Mouse (Mus musculus) heart, embryonic 15.5 days (tissue): ENCODE data around the gene Plcxd1. TPM values are rescaled to one million over a fixed set of nuclear protein-coding genes. Genes with fewer than 3 reads are reported as not detected.

Experiments
- ATAC-seq: fragments of 200-750 bp; cut with Nextera tagmentation; replicated peaks from 2 replicates; pipeline ENCODE4 v1.8.0; 2017; ENCODE audit warnings: low read depth, moderate TSS enrichment; ENCODE audit not compliant: insufficient number of reproducible peaks, insufficient read depth, low FRiP score
- H3K27ac ChIP-seq: fragments of 300-500 bp; sonication (generic); 2 replicates; pipeline ENCODE4 v1.5.1; 2015; ENCODE audit warnings: mild to moderate bottlenecking, inconsistent platforms
- H3K27me3 ChIP-seq: fragments of 300-500 bp; sonication (generic); 2 replicates; pipeline ENCODE4 v1.6.1; 2015; ENCODE audit warnings: inconsistent platforms
- H3K36me3 ChIP-seq: fragments of 300-500 bp; sonication (generic); 2 replicates; pipeline ENCODE4 v1.6.1; 2015; ENCODE audit warnings: mild to moderate bottlenecking, inconsistent platforms
- H3K4me1 ChIP-seq: fragments of 300-500 bp; sonication (generic); replicated peaks from 2 replicates; pipeline ENCODE4 v1.6.1; 2015; ENCODE audit warnings: inconsistent platforms
- H3K4me2 ChIP-seq: fragments of 300-500 bp; sonication (generic); 2 replicates; pipeline ENCODE4 v1.6.1; 2015; ENCODE audit warnings: inconsistent platforms, mild to moderate bottlenecking, moderate library complexity
- H3K4me3 ChIP-seq: fragments of 300-500 bp; sonication (generic); 2 replicates; pipeline ENCODE4 v1.5.1; 2015; ENCODE audit warnings: mild to moderate bottlenecking, inconsistent platforms
- H3K9ac ChIP-seq: fragments of 300-500 bp; sonication (generic); 2 replicates; pipeline ENCODE4 v1.6.1; 2015; ENCODE audit warnings: mild to moderate bottlenecking, inconsistent platforms
- H3K9me3 ChIP-seq: fragments of 300-500 bp; sonication (generic); replicated peaks from 2 replicates; pipeline ENCODE4 v1.6.1; 2016; ENCODE audit warnings: inconsistent platforms
- WGBS: fragments of 180-500 bp; shearing (Covaris S2); methylation state at CpG from one replicate; pipeline ENCODE4 v1.1.7; 2015; ENCODE audit warnings: mixed read lengths; 5-methylcytosine and 5-hydroxymethylcytosine counted together
- polyA plus RNA-seq: library from polyadenylated mRNA; unstranded; fragments of >200 nt; fragmentation: Nextera tagmentation; extraction: Ambion mirVana; gene quantifications from 2 replicates; pipeline ENCODE4 v1.2.1, GENCODE M21; 2015

Gene Plcxd1
- polyA plus RNA-seq, 1 experiment from 2014 or later = 0.55 TPM

DNA sequence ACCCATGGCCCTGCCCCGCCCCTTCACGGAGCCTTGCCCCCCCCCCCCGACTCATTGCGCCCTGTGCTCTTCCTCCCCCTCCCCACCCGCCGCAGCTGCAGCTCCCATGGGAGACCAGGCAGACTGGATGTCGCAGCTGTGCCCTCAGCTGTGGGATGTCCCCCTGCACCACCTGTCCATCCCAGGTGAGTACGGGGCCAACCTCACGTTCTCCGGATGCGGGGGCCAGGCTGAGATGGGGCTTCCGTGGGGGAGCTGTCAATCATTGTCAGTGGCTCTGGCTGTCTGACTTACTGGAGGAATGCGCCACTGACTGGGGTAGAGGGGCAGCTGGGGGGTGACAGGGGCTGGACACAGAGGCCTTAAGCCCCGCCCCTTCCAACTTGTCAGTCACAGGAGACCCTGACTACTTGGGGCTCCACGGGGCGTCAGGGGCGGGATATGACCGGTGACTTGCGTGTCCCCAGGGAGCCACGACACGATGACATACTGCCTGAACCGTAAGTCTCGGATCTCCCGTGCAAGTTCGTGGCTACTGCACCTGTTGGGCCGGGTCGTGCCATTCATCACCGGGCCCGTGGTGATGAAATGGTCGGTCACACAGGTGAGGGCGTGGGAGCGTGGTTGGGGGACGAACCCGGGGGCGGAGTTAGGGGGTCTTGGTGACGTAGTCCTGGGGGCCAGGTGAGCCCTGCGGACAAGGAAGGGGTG lies 1.3 kb downstream of the Plcxd1 start:
- WGBS = under 1% methylated on average over 33 of the region's 37 CpGs
- Histone ChIP-seq H3K27me3 (peaks cover 6% of the 10 kb centered on the region; the same call in 1 of the 2 replicates), H3K9ac (peak overlapping the region; percentile 6; the same call in 1 of the 2 replicates), H3K4me2 (peak overlapping the region; percentile 79), H3K9me3 (no peaks in the 10 kb centered on the region), H3K4me3 (peak overlapping the region; percentile 42), H3K4me1 (peaks cover 23% of the 10 kb centered on the region), H3K36me3 (peaks cover 38% of the 10 kb centered on the region), H3K27ac (no peak overlapping the region)
- ATAC-seq = peak; percentile 29

DNA sequence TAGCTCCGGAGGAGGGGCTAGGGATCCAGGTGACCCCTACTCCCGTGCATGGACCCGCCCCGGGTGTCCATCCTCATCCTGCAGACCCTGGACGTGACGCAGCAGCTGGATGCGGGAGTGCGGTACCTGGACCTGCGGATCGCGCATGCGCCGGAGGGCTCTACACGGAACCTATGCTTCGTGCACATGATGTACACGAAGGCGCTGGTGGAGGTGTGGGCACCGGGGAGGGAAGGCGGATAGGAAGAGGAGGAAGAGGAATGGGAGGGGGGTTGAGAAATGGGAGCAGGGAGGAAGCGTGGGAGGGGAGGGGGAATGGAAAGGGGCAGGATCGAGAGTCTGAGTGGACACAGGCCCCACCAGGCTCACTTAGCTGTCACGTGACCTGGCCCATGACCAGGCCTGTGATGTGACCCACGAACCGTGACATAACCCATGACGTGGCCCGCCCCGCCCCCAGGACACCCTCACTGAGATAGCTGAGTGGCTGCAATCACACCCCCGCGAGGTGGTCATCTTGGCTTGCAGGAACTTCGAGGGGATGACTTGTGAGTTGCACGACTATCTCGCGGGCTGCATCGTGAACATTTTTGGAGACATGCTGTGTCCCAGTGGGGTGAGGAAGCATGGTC lies 2.1 kb downstream of the Plcxd1 start:
- H3K4me2 ChIP-seq = peak overlapping the region; percentile 79
- no peak overlapping the region for H3K27ac ChIP-seq
- peaks cover 31% of the 10 kb centered on the region for H3K4me1 ChIP-seq
- ATAC-seq = peak; percentile 20; the same call in 1 of the 2 replicates
- 8% methylated on average over 34 of the region's 34 CpGs for WGBS
- H3K9me3 ChIP-seq = no peaks in the 10 kb centered on the region
- peak overlapping the region; percentile 42 for H3K4me3 ChIP-seq
- no peak overlapping the region; the same call in 1 of the 2 replicates for H3K9ac ChIP-seq
- peaks cover 42% of the 10 kb centered on the region for H3K36me3 ChIP-seq
- H3K27me3 ChIP-seq = peaks cover 6% of the 10 kb centered on the region; the same call in 1 of the 2 replicates

DNA sequence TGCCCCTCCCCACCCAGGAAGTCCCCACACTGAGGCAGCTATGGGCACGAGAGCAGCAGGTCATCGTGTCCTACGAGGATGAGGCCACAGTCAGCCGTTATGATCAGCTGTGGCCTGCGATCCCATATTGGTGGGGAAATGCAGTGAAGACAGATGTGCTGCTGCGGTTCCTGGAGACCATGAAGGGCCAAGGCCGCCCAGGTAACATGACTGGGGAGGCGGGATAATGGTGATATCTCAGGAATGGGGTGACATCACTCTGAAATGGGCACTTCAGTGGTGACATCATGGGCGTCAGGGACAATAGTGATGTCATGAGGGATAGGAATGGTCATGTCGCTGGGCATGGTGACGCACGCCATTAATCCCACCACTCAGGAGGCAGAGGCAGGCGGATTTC lies 2.7 kb downstream of the Plcxd1 start:
- no peak for ATAC-seq
- peaks cover 6% of the 10 kb centered on the region; the same call in 1 of the 2 replicates for H3K27me3 ChIP-seq
- H3K9ac ChIP-seq = no peak overlapping the region
- peaks cover 34% of the 10 kb centered on the region for H3K4me1 ChIP-seq
- no peak overlapping the region for H3K4me3 ChIP-seq
- H3K27ac ChIP-seq = no peak overlapping the region
- 87% methylated on average over 13 of the region's 13 CpGs for WGBS
- H3K9me3 ChIP-seq = no peaks in the 10 kb centered on the region
- peak overlapping the region; percentile 79 for H3K4me2 ChIP-seq
- peaks cover 42% of the 10 kb centered on the region for H3K36me3 ChIP-seq

DNA sequence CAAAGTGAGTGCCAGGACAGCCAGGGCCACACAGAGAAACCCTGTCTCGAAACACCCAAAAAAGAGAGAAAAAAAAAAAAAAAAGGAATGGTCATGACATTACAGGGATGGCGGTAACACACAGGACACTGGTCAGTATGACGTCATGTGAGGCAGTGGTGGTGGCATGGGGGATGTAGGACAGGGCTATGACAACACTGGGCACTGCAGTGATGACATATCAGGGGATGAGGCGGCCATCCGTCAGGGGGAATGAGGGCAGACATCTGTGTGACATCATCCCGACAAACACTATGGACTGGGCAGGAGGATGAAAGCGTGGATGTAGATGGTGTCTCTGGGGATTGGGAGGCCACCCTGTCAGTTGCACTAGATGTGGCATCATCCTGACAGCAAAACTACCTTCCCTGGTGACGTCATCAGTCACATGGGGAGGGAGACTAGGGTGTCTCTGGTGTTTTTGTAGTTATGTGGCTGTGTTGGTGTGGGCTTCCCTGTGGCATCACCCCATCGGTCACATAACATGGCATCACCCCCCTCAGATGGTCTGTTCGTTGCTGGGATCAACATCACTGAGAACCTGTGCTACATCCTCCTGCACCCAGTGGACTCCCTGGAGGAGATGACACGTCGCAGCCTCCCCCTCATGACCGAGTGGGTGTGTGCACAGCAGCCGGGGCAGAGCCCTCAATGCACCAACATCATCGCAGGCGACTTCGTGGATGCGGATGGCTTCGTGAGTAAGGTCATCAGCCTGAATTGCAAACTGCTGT lies 3.3 kb downstream of the Plcxd1 start:
- Histone ChIP-seq H3K4me3 (no peak overlapping the region), H3K9me3 (no peaks in the 10 kb centered on the region), H3K27me3 (peaks cover 6% of the 10 kb centered on the region; the same call in 1 of the 2 replicates), H3K4me2 (no peak overlapping the region), H3K4me1 (peaks cover 34% of the 10 kb centered on the region), H3K27ac (no peak overlapping the region), H3K9ac (no peak overlapping the region), H3K36me3 (peaks cover 42% of the 10 kb centered on the region)
- no peak for ATAC-seq
- WGBS = 91% methylated on average over 19 of the region's 19 CpGs

DNA sequence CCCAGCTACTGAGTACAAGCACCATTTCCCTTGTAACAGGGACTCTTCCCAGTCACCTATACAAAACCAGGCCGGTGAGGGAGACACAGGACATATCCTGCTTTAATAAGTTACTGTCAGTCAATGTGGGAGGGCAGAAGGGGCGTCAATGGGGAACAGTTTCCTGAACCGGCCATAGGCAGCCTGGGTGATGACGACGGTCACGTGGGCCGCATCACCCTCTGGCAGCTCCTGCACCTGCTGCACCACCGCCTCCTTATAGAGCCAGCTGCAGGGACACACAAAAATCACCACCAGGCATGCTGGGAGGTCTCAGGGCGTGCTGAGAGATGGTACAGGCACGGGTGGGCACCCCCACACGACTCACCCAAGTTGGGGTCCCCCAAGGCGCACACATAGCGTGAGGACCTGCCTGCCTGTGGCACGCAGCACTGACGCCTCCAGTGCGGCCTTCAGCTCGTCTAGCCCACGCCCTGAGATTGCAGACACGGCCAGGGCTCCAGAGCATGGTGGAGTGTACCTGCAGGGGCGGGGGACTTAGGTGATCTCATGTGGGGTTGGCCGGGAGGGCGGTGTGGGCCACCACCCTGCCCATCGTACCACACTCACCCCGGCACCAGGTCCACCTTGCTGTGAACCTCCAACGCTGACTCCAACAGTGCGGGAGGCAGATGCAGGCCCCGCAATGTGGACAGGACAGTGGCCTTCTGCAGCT lies 4.3 kb downstream of the Plcxd1 start:
- no peak for ATAC-seq

DNA sequence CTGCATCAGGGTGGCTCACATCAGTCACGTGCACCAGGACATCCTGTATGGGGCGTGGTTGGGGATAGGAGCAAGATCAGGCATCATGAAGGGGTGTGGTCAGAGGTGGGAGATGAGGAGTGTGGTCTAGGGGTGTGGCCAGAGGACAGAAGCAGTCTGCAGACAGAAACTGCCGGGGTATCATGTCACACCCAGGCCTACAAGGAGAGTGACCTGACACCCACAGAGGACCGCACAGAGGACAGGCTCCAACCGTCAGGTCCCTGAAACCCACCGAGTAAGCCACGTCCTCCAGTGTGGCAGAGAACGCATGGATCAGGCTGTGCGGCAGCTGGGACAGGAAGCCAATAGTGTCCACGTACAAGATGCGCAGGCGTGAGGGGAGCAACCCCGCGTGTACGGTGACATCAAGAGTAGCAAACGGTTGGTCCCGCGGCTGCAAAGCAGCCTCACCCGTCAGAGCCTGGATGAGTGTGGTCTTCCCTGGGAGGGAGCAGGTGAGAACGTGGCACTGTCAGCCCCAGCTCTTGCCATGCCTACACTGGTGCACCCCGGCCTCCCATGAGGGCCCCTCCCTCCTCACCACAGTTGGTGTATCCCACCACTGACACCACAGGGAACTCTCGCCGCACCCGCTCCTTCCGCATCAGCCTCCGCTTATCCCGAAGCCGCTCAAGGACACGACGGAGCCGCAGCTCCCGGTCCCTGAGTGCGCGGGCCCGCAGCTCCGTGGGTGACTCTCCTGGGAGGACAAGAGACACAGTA lies 5.0 kb downstream of the Plcxd1 start:
- Histone ChIP-seq H3K4me2 (no peak overlapping the region), H3K4me1 (peaks cover 34% of the 10 kb centered on the region), H3K36me3 (peaks cover 42% of the 10 kb centered on the region), H3K27ac (no peak overlapping the region), H3K4me3 (no peak overlapping the region), H3K9me3 (no peaks in the 10 kb centered on the region), H3K27me3 (peaks cover 6% of the 10 kb centered on the region; the same call in 1 of the 2 replicates), H3K9ac (no peak overlapping the region)
- 95% methylated on average over 36 of the region's 36 CpGs for WGBS
- no peak for ATAC-seq

More for the DNA sequence above, 4.3 kb downstream of the Plcxd1 start:
- Histone ChIP-seq H3K9me3 (no peaks in the 10 kb centered on the region), H3K9ac (no peak overlapping the region), H3K4me1 (peaks cover 34% of the 10 kb centered on the region), H3K36me3 (peaks cover 42% of the 10 kb centered on the region), H3K27me3 (peaks cover 6% of the 10 kb centered on the region; the same call in 1 of the 2 replicates), H3K4me2 (no peak overlapping the region), H3K4me3 (no peak overlapping the region), H3K27ac (no peak overlapping the region)
- 93% methylated on average over 27 of the region's 27 CpGs for WGBS

DNA sequence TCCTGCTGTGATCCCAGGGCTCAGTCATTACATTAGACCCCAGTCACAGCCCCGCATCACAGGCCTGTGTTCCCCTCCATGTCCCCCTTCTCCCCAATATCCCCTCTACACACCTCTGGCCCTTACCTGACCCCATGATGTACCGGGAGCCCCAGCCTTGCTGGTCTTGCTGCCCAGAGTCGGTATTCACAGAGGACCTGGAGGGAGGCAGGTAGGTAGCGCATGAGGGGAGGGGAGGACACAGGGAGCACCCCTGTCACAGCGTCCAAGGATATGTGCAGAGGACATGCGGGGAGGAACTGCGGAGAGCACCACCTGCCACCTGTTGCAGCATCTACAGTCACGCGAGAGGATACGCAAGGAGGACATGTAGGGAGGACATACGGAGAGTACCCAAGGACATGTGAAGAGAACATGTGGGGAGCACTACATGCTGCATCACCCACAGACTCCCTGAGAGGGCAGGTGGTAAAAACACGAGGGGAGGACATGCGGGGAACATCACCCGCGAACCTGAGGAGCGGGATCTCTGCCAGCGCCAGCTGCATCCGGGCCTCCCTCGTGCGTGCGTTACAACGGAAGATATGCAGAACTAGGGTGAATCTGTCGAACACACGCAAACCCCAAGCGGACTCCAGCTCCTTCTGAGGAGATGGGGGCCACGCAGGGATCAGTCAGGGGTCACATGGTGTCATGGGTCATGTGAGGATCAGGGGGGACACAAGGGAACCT lies 6.5 kb downstream of the Plcxd1 start:
- no peak for ATAC-seq
- Histone ChIP-seq H3K27me3 (0 out of 2 replicates have a peak, but pooled peaks cover 2% of the 10 kb centered on the region), H3K9me3 (no peaks in the 10 kb centered on the region), H3K4me3 (peak overlapping the region; percentile 97), H3K27ac (no peak overlapping the region), H3K4me2 (peak overlapping the region; percentile 90), H3K9ac (no peak overlapping the region), H3K4me1 (peaks cover 27% of the 10 kb centered on the region), H3K36me3 (peaks cover 42% of the 10 kb centered on the region)
- WGBS = 92% methylated on average over 26 of the region's 26 CpGs

DNA sequence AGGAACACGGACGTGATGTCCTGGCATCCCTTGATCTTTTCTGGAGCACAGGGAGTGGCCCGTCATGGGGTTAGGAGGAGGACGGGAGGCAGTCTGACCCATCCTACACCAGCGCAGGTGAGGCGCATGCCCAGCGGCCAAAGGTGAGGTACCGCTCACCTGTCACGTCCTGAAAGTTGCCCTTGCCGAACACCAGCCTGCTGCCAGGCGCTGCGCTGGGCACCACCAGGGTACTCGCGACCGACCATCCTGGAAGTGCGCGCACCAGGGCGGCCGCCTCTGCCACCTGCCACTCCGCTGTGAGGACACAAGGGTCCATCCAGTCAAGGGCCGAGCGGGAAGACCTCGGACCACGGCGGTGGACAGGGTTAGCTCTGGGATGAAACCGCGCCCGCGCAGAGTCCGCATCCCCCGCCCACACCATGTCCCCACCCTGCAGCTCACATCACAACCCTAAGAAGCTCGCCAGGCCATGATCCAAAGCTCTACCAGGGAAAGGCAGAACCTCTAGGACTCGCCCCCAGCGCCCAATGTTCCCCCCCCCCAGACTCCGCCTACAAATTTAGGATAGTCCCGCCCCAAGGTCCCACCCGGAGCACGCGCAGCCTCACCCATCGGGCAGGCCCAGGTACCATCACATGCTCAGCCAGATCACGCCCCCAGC lies 7.3 kb downstream of the Plcxd1 start:
- 14% methylated on average over 41 of the region's 41 CpGs for WGBS
- Histone ChIP-seq H3K4me2 (peak overlapping the region; percentile 90), H3K4me3 (peak overlapping the region; percentile 97), H3K4me1 (peaks cover 20% of the 10 kb centered on the region), H3K27me3 (no peaks in the 10 kb centered on the region), H3K9me3 (no peaks in the 10 kb centered on the region), H3K9ac (peak overlapping the region; percentile 92), H3K27ac (peak overlapping the region; percentile 100), H3K36me3 (peaks cover 47% of the 10 kb centered on the region)
- ATAC-seq = no peak

DNA sequence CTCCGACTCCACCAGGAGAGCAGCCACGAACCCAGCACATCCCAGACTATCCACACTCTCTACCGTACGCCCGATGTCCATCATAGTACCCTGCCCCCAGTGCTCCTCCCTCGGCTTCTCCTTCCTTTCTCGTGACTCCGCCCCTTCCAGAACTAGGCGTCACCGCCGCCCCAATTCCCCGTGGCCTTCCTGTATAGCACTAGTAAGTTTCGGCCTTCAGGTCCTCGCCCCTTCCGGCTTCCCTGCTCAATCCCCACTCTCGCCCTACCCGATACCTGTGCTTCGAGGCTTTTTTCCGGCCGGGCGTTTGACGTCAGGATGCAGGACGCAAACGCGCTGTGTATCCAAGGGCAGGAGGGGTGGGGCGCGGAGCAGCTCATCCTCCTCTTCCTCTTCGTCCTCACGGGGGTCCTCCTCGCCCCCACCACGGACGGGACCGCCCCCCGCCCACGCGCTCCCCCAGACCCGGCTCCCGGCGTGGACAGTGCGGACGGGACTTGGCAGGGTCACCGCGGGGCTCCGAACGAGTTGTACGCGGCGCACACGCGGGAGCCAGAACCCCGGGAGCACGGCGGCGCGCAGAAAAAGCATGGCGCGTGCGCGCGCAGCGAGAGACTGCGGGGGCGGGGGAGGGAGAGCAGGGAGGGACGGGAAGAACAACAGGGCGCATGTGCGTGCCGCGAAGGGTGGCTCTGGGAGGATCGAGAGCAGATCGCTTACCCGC lies 8.0 kb downstream of the Plcxd1 start, which contains the start of gene Gtpbp6:
Gene Gtpbp6 (minus strand): TSS at position 617 of the 724 bp plus-strand sequence.
- peak; percentile 88 for ATAC-seq
- H3K27ac ChIP-seq = peak within 1 kb of the TSS; percentile 100
- no peaks in the 10 kb centered on the region for H3K9me3 ChIP-seq
- H3K4me2 ChIP-seq = peak within 1 kb of the TSS; percentile 90
- H3K36me3 ChIP-seq = peaks cover 44% of the 10 kb centered on the region
- H3K4me3 ChIP-seq = peak within 1 kb of the TSS; percentile 97
- H3K4me1 ChIP-seq = peaks cover 16% of the 10 kb centered on the region
- H3K27me3 ChIP-seq = no peaks in the 10 kb centered on the region
- peak within 1 kb of the TSS; percentile 92 for H3K9ac ChIP-seq
- WGBS = under 1% methylated on average over 69 of the region's 71 CpGs
